Comparison of ENCODE assay signal across 8 mouse cellular contexts in genomic region chr1:64738180-64738555, GRCm38 (mm10). TPM values are rescaled to one million over a fixed set of nuclear protein-coding genes. Genes with fewer than 3 reads are reported as not detected.
DNase-seq lines count a peak whose midpoint lies in the region; ATAC-seq and TF ChIP-seq lines count a peak whose summit lies in the region.

No protein-coding gene starts in this region.

- peak overlapping the region; percentile 95 for H3K4me2 ChIP-seq in lung, embryonic 14.5 days
- peak overlapping the region; percentile 96 for H3K4me2 ChIP-seq in embryonic facial prominence, embryonic 15.5 days (replicated peaks)

- under 1% methylated on average over 11 of the region's 11 CpGs for WGBS in lung, embryonic 14.5 days
- 0% methylated on average over 11 of the region's 11 CpGs for WGBS in embryonic facial prominence, embryonic 15.5 days

- H3K27ac ChIP-seq in lung, embryonic 14.5 days (ENCODE audit: low read depth), result peak overlapping the region; percentile 74
- H3K27ac ChIP-seq in embryonic facial prominence, embryonic 15.5 days (replicated peaks), result no peak overlapping the region

- TF ChIP-seq CTCF in lung, embryonic 14.5 days (IDR thresholded peaks at IDR 0.05; ENCODE audit: low read depth), result no peak

- H3K9ac ChIP-seq in lung, embryonic 14.5 days, result peak overlapping the region; percentile 21; the same call in 1 of the 2 replicates
- H3K9ac ChIP-seq in embryonic facial prominence, embryonic 15.5 days, result no peak overlapping the region

- peak overlapping the region; percentile 65 for H3K4me3 ChIP-seq in lung, embryonic 14.5 days (ENCODE audit: low read depth, low read length)
- peak overlapping the region; percentile 72 for H3K4me3 ChIP-seq in embryonic facial prominence, embryonic 15.5 days (replicated peaks)

- peaks cover 30% of the 10 kb centered on the region for H3K27me3 ChIP-seq in lung, embryonic 14.5 days (ENCODE audit: insufficient read depth, low read length)
- peaks cover 29% of the 10 kb centered on the region for H3K27me3 ChIP-seq in embryonic facial prominence, embryonic 15.5 days

- peaks cover 8% of the 10 kb centered on the region for H3K4me1 ChIP-seq in lung, embryonic 14.5 days (ENCODE audit: insufficient read depth)
- H3K4me1 ChIP-seq in embryonic facial prominence, embryonic 15.5 days, result peaks cover 37% of the 10 kb centered on the region

- no peak; the same call in 1 of the 2 replicates for ATAC-seq in lung, embryonic 14.5 days (ENCODE audit: insufficient read depth)
- no peak for ATAC-seq in embryonic facial prominence, embryonic 15.5 days (ENCODE audit: insufficient number of reproducible peaks, low FRiP score, low TSS enrichment, low read depth)
- ATAC-seq in frontal cortex, adult (ENCODE audit: low TSS enrichment), result no peak

- no peaks in the 10 kb centered on the region for H3K9me3 ChIP-seq in lung, embryonic 14.5 days (ENCODE audit: low read depth, low read length)
- no peaks in the 10 kb centered on the region for H3K9me3 ChIP-seq in embryonic facial prominence, embryonic 15.5 days (replicated peaks)

- H3K36me3 ChIP-seq in lung, embryonic 14.5 days (ENCODE audit: insufficient read depth), result no peaks in the 10 kb centered on the region
- no peaks in the 10 kb centered on the region; the same call in 1 of the 2 replicates for H3K36me3 ChIP-seq in embryonic facial prominence, embryonic 15.5 days

- DNase-seq in lung, embryonic 14.5 days, result no peak
- DNase-seq in lung, postnatal 10 days, result no peak
- DNase-seq in kidney, adult 9 months, result peak; percentile 94
- peak; percentile 47 for DNase-seq in lung, postnatal 36 days
- DNase-seq in T-cell, adult 2 months (ENCODE audit: low spot score), result no peak
- no peak for DNase-seq in left cerebral cortex, adult 9 months (ENCODE audit: low spot score in 2 of 2)

RNA-seq across cellular contexts. Expression of gene Fzd5, which starts 0.6 kb away (rescaled TPM):
- 2.0 and 2.6 TPM in 2 replicates for polyA plus RNA-seq in lung, embryonic 14.5 days (2014; fragmentation: Nextera tagmentation; extraction: Ambion mirVana)
- polyA plus RNA-seq in embryonic facial prominence, embryonic 15.5 days (2015; fragmentation: Nextera tagmentation; extraction: Ambion mirVana), result 2.1 and 2.3 TPM in 2 replicates

RNA-seq across cellular contexts. Expression of gene Ccnyl1, which starts 47.9 kb away (rescaled TPM):
- 6.8 and 8.4 TPM in 2 replicates for polyA plus RNA-seq in lung, embryonic 14.5 days (2014; fragmentation: Nextera tagmentation; extraction: Ambion mirVana)
- polyA plus RNA-seq in embryonic facial prominence, embryonic 15.5 days (2015; fragmentation: Nextera tagmentation; extraction: Ambion mirVana), result 4.1 and 4.7 TPM in 2 replicates

Comparison
In these comparisons a context has a peak if more than half of its experiments do, and no peak if none do; other contexts are left out.
1. DNase-seq: peak in kidney, adult 9 months (single experiment) and lung, postnatal 36 days (single experiment); none in lung, embryonic 14.5 days (single experiment), lung, postnatal 10 days (single experiment), T-cell, adult 2 months (single experiment) and left cerebral cortex, adult 9 months (0 of 2).